Mouse (Mus musculus): ENCODE results near the gene Vcl. TPM values are rescaled to one million over a fixed set of nuclear protein-coding genes. Genes with fewer than 3 reads are reported as not detected.
A peak's percentile ranks its signal among the peaks of the same experiment; 100 is the strongest.

Gene Vcl
- total RNA-seq, 2 experiments from 2014 or later, result 95.8 to 119 TPM

- intact Hi-C loops (cut with DNase I; ENCODE audit: low total_unique reads), result no loop called here
- DNase-seq, result no peak
Measured at GRCm38 (mm10) chr14:21051380-21052111, 122.3 kb downstream of the Vcl start.

- intact Hi-C loops (cut with DNase I; ENCODE audit: low total_unique reads), result no loop called here
Measured at GRCm38 (mm10) chr14:21052112-21052780, 123.0 kb downstream of the Vcl start, which contains the start of the genes Ap3m1 and Adk. Ap3m1 (minus strand) TSS chr14:21052508. Adk (plus strand) TSS chr14:21052574.

DNA sequence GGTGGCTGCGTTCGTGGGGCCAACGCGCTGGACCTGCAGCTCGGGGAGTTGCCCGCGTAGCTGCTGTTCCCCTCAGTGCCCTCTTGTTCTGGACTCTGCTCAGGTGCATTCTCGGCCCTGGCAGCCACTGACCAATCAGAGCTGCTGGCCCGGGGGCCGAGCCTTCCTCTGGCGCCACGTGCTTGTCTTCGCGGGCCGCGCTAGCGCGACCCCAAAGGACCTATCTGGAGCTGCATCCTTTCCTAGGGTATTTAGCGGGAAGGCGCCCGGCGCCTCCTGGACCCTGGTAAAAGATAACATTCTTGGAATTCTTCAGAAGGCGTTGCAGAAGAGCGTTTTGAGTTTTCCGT lies 123.6 kb downstream of the Vcl start:
- intact Hi-C loops (cut with DNase I; ENCODE audit: low total_unique reads), result no loop called here

More at GRCm38 (mm10) chr14:21052112-21052780, 123.0 kb downstream of the Vcl start, which contains the start of the genes Ap3m1 and Adk:
- peak; percentile 92 for DNase-seq

GRCm38 (mm10) chr14:21053151-21053550 lies 124.0 kb downstream of the Vcl start:
- DNase-seq, result no peak
- intact Hi-C loops (cut with DNase I; ENCODE audit: low total_unique reads), result no loop called here

More for the DNA sequence above, 123.6 kb downstream of the Vcl start:
- peak; percentile 75 for DNase-seq

DNA sequence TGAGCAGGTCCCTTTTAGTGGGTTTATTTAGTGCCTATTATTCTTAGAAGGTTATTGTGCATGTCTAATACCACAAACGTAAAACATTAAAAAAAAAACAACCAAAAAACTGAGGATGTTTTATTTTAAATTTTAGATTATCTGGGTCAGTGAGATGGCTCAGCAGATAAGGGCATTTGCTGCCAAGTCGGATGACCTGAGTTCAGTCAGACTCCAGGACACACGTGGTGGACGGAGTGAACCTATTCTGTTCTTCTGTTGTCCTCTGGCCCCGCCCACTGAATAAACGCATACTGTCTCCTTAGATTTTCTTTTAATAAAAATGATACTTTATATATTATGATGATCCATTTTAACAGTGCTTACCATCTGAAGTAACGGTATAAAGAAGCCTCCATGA lies 124.4 kb downstream of the Vcl start:
- intact Hi-C loops (cut with DNase I; ENCODE audit: low total_unique reads), result no loop called here
- DNase-seq, result no peak

DNA sequence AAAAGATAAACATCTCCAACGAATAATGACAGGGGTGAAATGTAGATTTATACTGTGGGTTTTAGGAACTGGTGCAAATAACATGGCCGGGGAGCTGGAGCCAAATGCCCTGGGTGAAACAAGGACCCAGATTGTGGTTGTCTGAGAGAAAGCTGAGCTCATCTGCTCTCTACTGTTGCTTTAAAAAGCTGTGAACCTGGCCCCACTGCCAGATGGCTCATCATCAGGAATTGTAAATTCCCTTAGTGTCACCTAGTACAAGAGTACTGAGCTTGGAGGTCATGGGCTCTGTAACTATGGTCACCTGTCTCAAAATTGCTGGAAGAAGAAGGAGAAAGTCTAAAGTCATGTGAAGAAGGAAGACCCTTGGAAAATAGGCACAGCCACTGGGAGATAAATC lies 129.8 kb downstream of the Vcl start:
- DNase-seq, result no peak
- intact Hi-C loops (cut with DNase I; ENCODE audit: low total_unique reads), result no loop called here

- intact Hi-C loops (cut with DNase I; ENCODE audit: low total_unique reads), result no loop called here
- DNase-seq, result no peak
Measured at GRCm38 (mm10) chr14:21062766-21063513, 133.7 kb downstream of the Vcl start.

DNA sequence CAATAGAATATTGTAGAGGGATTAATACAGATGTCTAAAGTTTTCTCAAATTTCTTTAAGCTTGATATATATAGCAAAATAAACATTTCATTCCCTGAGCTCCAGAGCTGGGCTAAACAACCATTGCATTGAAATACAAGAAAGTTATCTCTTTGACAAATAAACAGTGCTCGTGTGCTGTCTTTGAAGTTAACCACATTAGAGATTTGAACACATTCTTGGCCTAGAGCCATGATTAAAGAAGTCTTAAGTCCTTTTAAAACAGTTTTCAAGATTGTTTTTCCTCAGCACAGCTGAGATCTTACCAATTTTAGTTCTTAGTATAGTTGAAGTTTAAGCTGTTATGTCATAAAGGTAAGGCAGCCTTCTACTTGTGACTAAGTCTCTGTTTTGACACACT lies 135.1 kb downstream of the Vcl start:
- no peak for DNase-seq
- intact Hi-C loops (cut with DNase I; ENCODE audit: low total_unique reads), result no loop called here

DNA sequence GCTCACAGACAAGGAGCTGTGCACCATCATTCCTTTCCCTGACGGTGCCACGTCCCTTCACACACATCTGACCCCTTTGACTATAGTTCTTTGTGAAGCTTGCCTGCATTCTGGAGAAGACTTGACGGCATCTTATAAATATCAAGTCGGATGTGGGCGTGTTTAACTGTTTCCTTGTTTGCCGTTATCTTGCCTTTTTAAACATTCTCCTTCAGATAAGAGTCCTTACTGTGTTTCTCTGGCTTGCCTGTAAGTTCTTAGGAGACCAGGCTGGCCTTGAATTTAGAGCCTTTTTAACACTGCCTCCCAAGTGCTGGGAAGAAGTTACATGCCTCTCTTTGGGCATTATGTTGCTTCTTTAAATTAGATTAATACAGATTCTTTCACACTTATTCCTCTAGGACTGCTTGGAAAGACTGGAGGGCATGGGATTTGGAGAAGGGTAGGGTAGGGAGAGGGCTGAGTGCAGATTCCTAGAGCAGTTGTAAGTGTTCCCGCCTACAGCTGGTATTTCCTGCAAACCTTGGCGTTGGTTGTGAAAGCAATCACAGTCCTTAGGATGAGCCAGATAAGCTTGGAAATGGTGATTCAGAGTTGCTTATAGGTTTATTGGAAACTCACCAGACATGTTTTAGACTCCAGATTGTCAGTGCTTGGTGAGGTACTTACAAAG lies 136.4 kb downstream of the Vcl start:
- intact Hi-C loops (cut with DNase I; ENCODE audit: low total_unique reads), result no loop called here
- no peak for DNase-seq

DNA sequence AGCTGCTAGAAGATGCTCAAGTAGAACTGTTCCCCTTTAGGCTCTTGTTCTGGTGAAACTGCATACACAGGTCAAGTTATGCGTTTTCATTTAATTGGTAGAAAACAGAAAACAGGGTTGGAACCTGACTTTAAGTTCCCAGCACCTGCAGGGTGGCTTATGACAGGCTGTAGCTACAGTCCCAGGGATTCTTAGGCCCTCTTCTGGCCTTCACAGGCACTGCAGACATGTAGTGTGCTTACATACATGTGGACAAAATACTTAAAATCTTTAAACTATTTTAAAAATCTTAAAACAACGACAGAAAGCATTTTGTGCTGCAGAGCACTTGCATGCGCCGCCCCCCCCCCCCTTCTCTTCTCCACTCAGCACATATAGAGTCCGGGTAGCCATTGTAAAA lies 140.4 kb downstream of the Vcl start:
- no peak for DNase-seq

DNA sequence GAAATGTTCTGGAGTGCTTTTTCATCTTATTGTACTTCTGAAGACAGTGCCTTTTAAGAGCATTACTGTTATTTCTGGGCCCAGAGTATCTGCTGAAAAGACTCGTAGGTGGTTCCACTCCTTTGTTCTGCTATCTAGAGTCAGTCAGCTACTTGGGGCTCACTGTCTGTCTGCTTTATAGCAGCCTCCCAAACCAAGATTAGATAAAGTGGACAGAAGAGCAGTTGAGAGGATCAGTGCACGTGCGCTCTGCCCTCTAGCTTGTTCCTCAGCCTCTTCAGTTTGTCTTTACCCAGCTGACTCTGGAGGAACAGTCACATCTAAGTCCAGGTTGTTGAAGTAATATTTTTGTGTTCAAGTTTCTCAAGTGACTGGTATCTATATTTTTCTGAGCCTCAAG lies 144.8 kb downstream of the Vcl start:
- no peak for DNase-seq
- intact Hi-C loops (cut with DNase I; ENCODE audit: low total_unique reads), result no loop called here

More for the DNA sequence above, 140.4 kb downstream of the Vcl start:
- intact Hi-C loops (cut with DNase I; ENCODE audit: low total_unique reads), result no loop called here

DNA sequence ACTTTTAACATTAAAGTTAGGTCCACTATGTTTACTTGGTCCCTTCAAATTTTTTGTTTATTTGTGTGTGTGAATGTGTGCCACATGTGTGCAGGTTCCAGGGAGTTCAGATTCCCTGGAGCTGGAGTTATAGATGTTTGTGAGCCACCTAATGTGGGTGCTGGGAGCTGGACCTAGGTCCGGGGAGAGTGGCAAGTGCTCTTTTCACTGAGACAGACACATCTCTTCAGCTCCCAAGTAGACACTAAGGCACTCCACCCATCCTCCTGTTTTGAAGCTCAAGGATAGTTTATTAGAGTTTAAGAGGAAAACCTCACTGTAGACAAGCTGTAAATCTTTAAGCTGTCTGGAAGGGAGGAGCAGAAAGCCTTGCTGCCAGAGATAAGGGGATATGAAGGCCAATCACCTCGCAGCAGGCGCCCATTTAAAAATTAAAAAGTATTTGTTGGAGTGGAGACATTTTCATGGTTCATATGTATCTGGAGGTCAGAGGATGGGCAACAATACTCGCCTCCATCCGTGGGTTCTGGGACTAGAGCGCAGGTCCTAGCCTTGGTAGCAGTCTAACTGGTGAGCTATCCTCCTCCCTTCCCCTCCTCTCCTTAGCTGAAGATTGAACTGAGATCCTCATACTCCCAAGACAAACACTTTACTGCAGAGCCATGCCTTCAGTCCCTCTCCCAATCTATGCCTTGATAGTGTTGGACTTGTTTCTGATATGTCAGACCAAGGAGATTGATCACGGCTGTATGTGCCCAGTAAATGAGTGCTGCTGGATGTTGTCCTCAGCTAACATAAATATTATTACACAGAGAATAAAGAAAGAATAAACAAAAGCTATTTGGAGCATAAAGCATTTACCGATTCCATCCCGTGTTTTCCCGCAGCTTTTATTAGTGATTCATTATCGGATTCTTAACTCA lies 145.5 kb downstream of the Vcl start:
- intact Hi-C loops (cut with DNase I; ENCODE audit: low total_unique reads), result no loop called here
- DNase-seq, result no peak

DNA sequence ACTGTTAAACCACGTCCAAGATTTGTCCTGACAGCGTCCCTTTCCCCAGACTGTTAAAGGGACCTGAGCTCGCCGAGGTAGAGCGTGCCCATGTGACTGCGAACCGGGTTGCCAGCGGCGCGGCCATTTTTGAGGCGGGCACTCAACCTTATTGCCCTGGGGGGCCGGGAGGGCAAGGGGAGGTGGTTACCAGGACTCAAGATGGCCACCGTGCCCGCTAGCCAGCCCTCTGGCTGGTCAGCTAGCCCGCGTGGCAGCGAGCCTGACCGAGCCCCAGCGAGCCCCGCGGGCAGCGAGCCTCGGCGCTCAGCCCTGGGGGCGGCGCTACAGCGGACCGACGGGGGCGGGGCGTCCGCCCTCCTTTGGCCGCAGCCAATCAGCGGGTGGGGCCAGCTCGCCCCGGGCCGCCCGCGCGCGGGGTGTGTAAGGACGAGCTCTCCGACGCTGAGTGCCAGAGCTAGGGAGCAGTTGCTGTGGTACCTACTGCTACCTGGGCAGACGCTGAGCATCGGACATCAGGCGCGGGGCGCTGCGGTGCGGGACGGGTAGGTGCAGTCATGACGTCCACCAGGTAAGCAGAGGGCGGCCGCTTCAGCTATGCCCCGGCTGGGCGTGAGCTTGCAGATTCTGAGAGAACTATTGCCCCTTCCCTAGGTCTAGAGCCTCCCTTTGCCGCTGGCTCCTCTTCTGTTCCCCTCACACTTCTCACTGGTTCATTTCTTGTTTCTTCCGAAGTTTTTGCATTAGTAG lies 146.7 kb downstream of the Vcl start:
- intact Hi-C loops (cut with DNase I; ENCODE audit: low total_unique reads), result no loop called here
- DNase-seq, result peak; percentile 93

DNA sequence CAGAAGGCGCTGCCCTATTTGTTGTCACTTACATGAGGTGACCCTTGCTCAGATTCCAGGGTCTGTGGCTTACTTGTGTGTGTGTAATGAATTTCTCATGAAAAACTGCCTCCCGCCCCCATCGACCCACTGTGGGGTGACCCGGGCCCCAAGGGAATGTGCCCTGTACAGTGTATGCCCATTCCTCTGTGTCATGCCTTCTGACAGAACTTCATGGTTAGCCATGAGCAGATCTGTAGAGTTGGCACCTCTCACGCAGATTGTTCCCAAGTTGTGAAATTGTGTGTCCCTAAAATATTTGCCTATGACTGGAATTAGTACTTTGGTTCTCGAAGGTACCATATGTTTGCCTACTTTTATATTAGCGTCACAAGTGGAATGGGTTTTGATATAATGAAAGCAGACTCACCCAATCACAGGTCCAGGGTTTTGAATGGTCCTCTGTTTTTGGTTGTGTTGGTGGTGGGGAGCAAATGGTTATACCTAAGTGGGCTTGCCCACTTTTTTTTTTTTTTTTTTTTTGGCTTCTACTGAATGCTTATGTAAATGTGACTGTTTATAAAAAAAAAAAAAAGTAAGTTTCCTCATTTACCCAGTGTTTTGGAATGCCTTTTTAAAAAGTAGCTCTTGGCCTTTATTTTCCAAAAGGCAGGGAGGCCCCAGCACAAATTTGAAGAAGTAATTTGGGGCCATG lies 147.4 kb downstream of the Vcl start:
- intact Hi-C loops (cut with DNase I; ENCODE audit: low total_unique reads), result no loop called here
- DNase-seq, result no peak

DNA sequence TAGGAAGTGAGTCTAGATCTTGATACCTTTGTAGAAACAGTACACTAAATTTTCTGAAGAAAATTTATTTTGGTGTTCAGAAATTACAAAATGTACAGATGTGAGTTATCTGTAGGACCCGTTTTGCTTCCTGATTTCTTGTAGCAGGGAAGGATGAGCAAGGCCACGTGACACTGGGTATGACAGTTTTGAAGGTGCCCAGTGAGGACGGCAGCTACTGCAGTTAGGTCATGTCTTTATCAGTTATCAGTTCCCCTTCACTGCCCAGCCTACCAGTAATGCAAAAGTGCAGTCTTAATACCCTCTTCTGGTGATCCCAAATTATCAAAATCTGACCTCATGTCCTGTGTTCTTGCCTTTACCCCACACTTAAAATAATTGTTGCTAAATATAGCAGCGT lies 148.7 kb downstream of the Vcl start:
- no peak for DNase-seq
- intact Hi-C loops (cut with DNase I; ENCODE audit: low total_unique reads), result no loop called here

GRCm38 (mm10) chr14:21078511-21078910 lies 149.3 kb downstream of the Vcl start:
- no peak for DNase-seq
- intact Hi-C loops (cut with DNase I; ENCODE audit: low total_unique reads), result no loop called here

GRCm38 (mm10) chr14:21082823-21083222 lies 153.6 kb downstream of the Vcl start:
- intact Hi-C loops (cut with DNase I; ENCODE audit: low total_unique reads), result no loop called here

More at GRCm38 (mm10) chr14:21082823-21083222, 153.6 kb downstream of the Vcl start:
- no peak for DNase-seq

Data from gastrocnemius, postnatal 14 days (tissue).